Mouse (Mus musculus): ENCODE data around the gene Mta2. TPM values are rescaled to one million over a fixed set of nuclear protein-coding genes. Genes with fewer than 3 reads are reported as not detected.
A peak's percentile ranks its signal among the peaks of the same experiment; 100 is the strongest.

Mta2 gene
- polyA plus RNA-seq, 1 experiment: 79.6 TPM

DNA sequence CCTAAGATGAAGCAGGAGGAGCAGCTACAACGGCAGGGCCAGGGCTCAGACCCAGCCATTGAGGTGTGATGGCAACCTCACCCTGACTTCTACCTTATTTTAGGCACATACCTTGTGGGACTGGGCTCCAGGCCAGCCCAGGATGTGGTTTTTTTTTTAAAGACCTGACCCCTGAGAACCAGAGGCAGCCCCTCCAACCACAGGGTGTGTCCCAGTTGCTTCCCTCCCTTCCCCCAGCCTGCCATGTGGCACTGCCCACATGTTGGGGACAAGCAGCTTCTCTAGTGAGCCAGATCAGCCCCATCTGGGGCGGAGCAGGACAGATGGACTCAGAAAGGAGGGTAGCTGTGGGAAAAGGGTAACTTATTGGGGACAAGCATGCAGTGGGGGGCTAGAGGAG, 14.9 kb upstream of the Mta2 start:
- DNase-seq: no peak
- peaks cover 15% of the 10 kb centered on the region for H3K4me1 ChIP-seq (replicated peaks; ENCODE audit: control insufficient read depth, insufficient read depth, low read length)
- H3K27ac ChIP-seq (ENCODE audit: control insufficient read depth, insufficient read depth, low read length): no peak overlapping the region
- 26% methylated on average over 2 of the region's 2 CpGs for WGBS
- H3K4me3 ChIP-seq (ENCODE audit: control insufficient read depth, insufficient read depth, low read length): no peak overlapping the region
- no peak for TF ChIP-seq CTCF (IDR thresholded peaks at IDR 0.05; ENCODE audit: borderline replicate concordance, control insufficient read depth, extremely low read depth, insufficient read depth, low read length, poor library complexity)
- TF ChIP-seq POLR2A (IDR thresholded peaks at IDR 0.05; ENCODE audit: control insufficient read depth, extremely low read depth, insufficient read depth, low read length, poor library complexity): no peak
- H3K27me3 ChIP-seq (ENCODE audit: control insufficient read depth, insufficient read depth, low read length): no peaks in the 10 kb centered on the region
- H3K36me3 ChIP-seq (ENCODE audit: control insufficient read depth, insufficient read depth, low read length): no peaks in the 10 kb centered on the region

DNA sequence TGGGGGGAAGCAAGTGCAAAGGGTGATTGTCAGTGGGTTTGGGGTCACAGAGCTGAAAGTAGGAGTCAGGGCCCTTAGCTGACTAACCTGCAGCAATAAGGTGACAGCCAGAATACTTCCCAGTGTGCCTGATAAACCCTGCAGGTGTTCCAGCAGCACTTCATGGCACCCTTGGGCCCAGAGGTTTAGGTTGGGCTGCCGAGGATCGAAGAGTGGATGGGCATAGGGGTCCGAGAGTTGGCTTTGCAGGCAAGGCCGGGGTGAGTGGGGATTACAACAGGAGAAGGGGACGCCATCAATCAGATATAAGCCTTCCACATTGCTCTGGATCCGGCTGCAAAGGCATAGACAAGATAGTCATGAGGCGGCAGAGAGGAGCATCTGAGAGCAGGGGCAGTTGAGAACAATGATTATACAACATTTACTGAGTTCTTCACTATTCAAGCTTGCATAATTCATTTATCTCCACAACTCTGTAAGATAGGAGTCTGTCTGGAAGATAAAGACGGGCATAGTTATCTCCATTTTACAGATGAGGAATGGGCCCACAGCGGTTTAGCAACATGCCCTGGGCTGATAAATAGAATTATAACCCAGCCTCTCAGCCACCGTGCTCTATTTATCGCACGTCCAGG, 13.7 kb upstream of the Mta2 start:
- Histone ChIP-seq H3K27ac (ENCODE audit: control insufficient read depth, insufficient read depth, low read length) (no peak overlapping the region), H3K36me3 (ENCODE audit: control insufficient read depth, insufficient read depth, low read length) (no peaks in the 10 kb centered on the region), H3K4me1 (replicated peaks; ENCODE audit: control insufficient read depth, insufficient read depth, low read length) (peaks cover 15% of the 10 kb centered on the region), H3K27me3 (ENCODE audit: control insufficient read depth, insufficient read depth, low read length) (no peaks in the 10 kb centered on the region), H3K4me3 (ENCODE audit: control insufficient read depth, insufficient read depth, low read length) (no peak overlapping the region)
- WGBS: 94% methylated on average over 12 of the region's 12 CpGs
- TF ChIP-seq POLR2A (IDR thresholded peaks at IDR 0.05; ENCODE audit: control insufficient read depth, extremely low read depth, insufficient read depth, low read length, poor library complexity) (no peak), CTCF (IDR thresholded peaks at IDR 0.05; ENCODE audit: borderline replicate concordance, control insufficient read depth, extremely low read depth, insufficient read depth, low read length, poor library complexity) (no peak)
- DNase-seq: no peak

DNA sequence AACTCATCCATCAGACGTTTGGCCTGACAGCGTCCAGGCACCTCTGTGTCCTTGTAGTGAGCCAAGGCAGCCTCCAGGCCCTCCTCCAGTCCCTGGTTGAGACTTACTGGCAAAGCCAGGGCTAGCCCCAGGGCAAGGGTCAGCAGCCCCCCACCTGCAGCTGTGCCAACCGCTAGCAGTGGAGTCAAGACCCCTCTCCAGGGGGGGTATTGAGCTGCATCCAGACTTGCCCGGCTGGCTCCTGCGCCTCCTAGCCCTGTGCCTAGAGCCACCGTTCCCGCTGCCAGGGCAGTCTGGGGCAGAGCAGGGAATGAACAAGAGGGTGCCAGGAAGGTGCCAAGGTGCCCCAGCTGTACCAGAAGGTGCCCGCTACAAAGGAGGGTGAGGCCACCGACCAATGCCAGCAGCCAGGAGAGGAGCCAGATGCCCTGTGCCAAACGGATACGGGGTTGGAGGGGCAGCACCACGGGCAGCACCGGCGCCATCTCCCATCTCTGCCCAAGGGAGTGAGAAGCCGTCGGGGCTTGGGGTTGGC, 12.9 kb upstream of the Mta2 start:
- peak overlapping the region; percentile 82; the same call in 1 of the 2 replicates for H3K4me3 ChIP-seq (ENCODE audit: control insufficient read depth, insufficient read depth, low read length)
- DNase-seq: no peak
- no peak overlapping the region for H3K27ac ChIP-seq (ENCODE audit: control insufficient read depth, insufficient read depth, low read length)
- H3K36me3 ChIP-seq (ENCODE audit: control insufficient read depth, insufficient read depth, low read length): peaks cover 4% of the 10 kb centered on the region; the same call in 1 of the 2 replicates
- TF ChIP-seq POLR2A (IDR thresholded peaks at IDR 0.05; ENCODE audit: control insufficient read depth, extremely low read depth, insufficient read depth, low read length, poor library complexity) (no peak; the same call in 1 of the 2 replicates), CTCF (IDR thresholded peaks at IDR 0.05; ENCODE audit: borderline replicate concordance, control insufficient read depth, extremely low read depth, insufficient read depth, low read length, poor library complexity) (no peak)
- no peaks in the 10 kb centered on the region for H3K27me3 ChIP-seq (ENCODE audit: control insufficient read depth, insufficient read depth, low read length)
- H3K4me1 ChIP-seq (replicated peaks; ENCODE audit: control insufficient read depth, insufficient read depth, low read length): peaks cover 15% of the 10 kb centered on the region
- WGBS: 66% methylated on average over 16 of the region's 16 CpGs

DNA sequence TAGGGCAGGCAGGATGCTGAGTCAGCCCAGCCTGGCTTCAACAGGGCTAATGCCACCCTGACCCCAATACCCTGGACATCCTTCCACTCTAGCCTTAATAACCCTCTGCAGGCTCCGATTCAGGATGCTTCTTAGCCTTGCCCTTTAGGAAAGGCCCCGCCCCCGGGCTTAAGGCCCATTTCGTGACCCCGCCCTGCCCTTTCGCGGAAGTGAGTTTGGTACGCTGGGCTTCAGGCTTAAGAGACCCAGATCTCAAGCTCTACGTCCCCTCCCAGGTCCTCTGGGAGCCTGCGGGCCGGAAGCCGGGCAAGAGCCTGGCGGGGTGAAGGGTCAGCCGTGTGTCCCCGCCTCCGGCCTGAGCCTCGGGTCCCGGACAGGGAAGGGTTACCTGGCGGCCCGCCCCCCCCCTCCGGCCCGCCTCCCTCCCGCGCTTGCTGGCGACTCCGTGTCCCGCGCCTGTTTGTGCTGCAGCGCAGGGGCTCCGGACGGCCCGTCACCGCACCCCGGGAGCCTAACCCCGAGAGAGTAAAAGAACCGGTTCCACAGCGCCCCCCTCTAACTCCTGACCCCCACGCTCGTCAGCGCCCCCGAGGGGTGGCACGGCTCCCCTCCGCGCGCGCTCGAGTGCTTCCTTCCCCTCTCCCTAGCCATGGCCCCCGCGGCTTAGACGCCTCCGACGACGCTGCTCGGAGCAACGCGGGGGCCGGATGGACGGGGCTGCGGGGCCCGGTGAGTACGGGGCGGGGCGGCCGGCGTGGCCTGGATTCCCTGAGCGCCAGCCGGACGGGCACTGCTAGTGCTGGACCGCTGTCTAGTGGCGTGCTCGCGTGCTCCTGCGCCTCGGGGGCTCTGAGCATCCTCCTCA, 12.2 kb upstream of the Mta2 start, which contains the start of the genes Rom1 and Eml3:
Gene Rom1, minus strand, starts transcription at position 133 of the 865 bp plus-strand sequence.
Gene Eml3, plus strand, starts transcription at position 329 of the 865 bp plus-strand sequence.
- H3K27me3 ChIP-seq (ENCODE audit: control insufficient read depth, insufficient read depth, low read length): no peaks in the 10 kb centered on the region
- TF ChIP-seq CTCF (IDR thresholded peaks at IDR 0.05; ENCODE audit: borderline replicate concordance, control insufficient read depth, extremely low read depth, insufficient read depth, low read length, poor library complexity) (peak; percentile 89), POLR2A (IDR thresholded peaks at IDR 0.05; ENCODE audit: control insufficient read depth, extremely low read depth, insufficient read depth, low read length, poor library complexity) (peak; percentile 40; the same call in 1 of the 2 replicates)
- DNase-seq: peak; percentile 91
- 2% methylated on average over 68 of the region's 74 CpGs for WGBS
- H3K36me3 ChIP-seq (ENCODE audit: control insufficient read depth, insufficient read depth, low read length): peaks cover 4% of the 10 kb centered on the region; the same call in 1 of the 2 replicates
- peaks cover 15% of the 10 kb centered on the region for H3K4me1 ChIP-seq (replicated peaks; ENCODE audit: control insufficient read depth, insufficient read depth, low read length)
- H3K27ac ChIP-seq (ENCODE audit: control insufficient read depth, insufficient read depth, low read length): peak within 1 kb of the TSS; percentile 33; the same call in 1 of the 2 replicates
- peak within 1 kb of the TSS; percentile 82 for H3K4me3 ChIP-seq (ENCODE audit: control insufficient read depth, insufficient read depth, low read length)

- no peak overlapping the region for H3K27ac ChIP-seq (ENCODE audit: control insufficient read depth, insufficient read depth, low read length)
- WGBS: 19% methylated on average over 11 of the region's 11 CpGs
Measured at GRCm38 (mm10) chr19:8930117-8930516, 11.6 kb upstream of the Mta2 start.

DNA sequence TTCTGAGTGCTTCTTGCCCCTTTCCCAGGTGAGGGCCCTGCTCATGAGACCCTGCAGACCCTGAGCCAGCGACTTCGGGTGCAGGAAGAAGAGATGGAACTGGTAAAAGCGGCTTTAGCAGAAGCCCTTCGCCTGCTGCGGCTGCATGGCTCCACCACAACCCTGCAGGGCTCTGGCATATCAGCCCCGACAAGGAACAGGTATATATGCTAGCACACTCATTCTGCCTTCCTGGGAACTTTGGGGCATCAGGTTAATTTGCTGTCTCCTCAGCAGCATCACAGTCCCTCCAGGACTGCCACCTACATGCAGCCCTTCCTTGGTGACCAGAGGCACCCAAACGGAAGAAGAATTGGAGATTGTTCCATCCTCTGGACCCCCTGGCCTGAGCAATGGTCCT, 10.9 kb upstream of the Mta2 start:
- 89% methylated on average over 7 of the region's 7 CpGs for WGBS
- DNase-seq: no peak
- H3K4me3 ChIP-seq (ENCODE audit: control insufficient read depth, insufficient read depth, low read length): no peak overlapping the region
- H3K36me3 ChIP-seq (ENCODE audit: control insufficient read depth, insufficient read depth, low read length): peaks cover 4% of the 10 kb centered on the region; the same call in 1 of the 2 replicates
- H3K27ac ChIP-seq (ENCODE audit: control insufficient read depth, insufficient read depth, low read length): no peak overlapping the region
- H3K4me1 ChIP-seq (replicated peaks; ENCODE audit: control insufficient read depth, insufficient read depth, low read length): peaks cover 15% of the 10 kb centered on the region
- TF ChIP-seq POLR2A (IDR thresholded peaks at IDR 0.05; ENCODE audit: control insufficient read depth, extremely low read depth, insufficient read depth, low read length, poor library complexity) (no peak), CTCF (IDR thresholded peaks at IDR 0.05; ENCODE audit: borderline replicate concordance, control insufficient read depth, extremely low read depth, insufficient read depth, low read length, poor library complexity) (no peak)
- no peaks in the 10 kb centered on the region for H3K27me3 ChIP-seq (ENCODE audit: control insufficient read depth, insufficient read depth, low read length)

More at GRCm38 (mm10) chr19:8930117-8930516, 11.6 kb upstream of the Mta2 start:
- TF ChIP-seq CTCF (IDR thresholded peaks at IDR 0.05; ENCODE audit: borderline replicate concordance, control insufficient read depth, extremely low read depth, insufficient read depth, low read length, poor library complexity) (no peak), POLR2A (IDR thresholded peaks at IDR 0.05; ENCODE audit: control insufficient read depth, extremely low read depth, insufficient read depth, low read length, poor library complexity) (no peak)
- H3K4me1 ChIP-seq (replicated peaks; ENCODE audit: control insufficient read depth, insufficient read depth, low read length): peaks cover 15% of the 10 kb centered on the region
- H3K4me3 ChIP-seq (ENCODE audit: control insufficient read depth, insufficient read depth, low read length): peak overlapping the region; percentile 82
- peaks cover 4% of the 10 kb centered on the region; the same call in 1 of the 2 replicates for H3K36me3 ChIP-seq (ENCODE audit: control insufficient read depth, insufficient read depth, low read length)
- DNase-seq: no peak
- H3K27me3 ChIP-seq (ENCODE audit: control insufficient read depth, insufficient read depth, low read length): no peaks in the 10 kb centered on the region

Measured in thymus, adult 2 months (tissue).